Mouse (Mus musculus) liver, embryonic 12.5 days (tissue): ENCODE results near the gene Lin7b. TPM values are rescaled to one million over a fixed set of nuclear protein-coding genes. Genes with fewer than 3 reads are reported as not detected.

Source experiments
- ATAC-seq: fragments of 200-750 bp; cut with Nextera tagmentation; 2 replicates; pipeline ENCODE4 v1.8.0; 2017; ENCODE audit warnings: moderate number of reproducible peaks, mild to moderate bottlenecking, moderate library complexity
- H3K27ac ChIP-seq: fragments of 300-500 bp; sonication (generic); 2 replicates; pipeline ENCODE4 v1.5.1; 2016; ENCODE audit warnings: mild to moderate bottlenecking
- H3K27me3 ChIP-seq: fragments of 300-500 bp; sonication (generic); replicated peaks from 2 replicates; pipeline ENCODE4 v1.6.1; 2016; ENCODE audit warnings: mild to moderate bottlenecking, moderate library complexity
- H3K36me3 ChIP-seq: fragments of 300-500 bp; sonication (generic); 2 replicates; pipeline ENCODE4 v1.6.1; 2016; ENCODE audit warnings: mild to moderate bottlenecking, moderate library complexity
- H3K4me1 ChIP-seq: fragments of 300-500 bp; sonication (generic); 2 replicates; pipeline ENCODE4 v1.6.1; 2016
- H3K4me2 ChIP-seq: fragments of 300-500 bp; sonication (generic); 2 replicates; pipeline ENCODE4 v1.6.1; 2016; ENCODE audit warnings: mild to moderate bottlenecking, moderate library complexity
- H3K4me3 ChIP-seq: fragments of 300-500 bp; sonication (generic); 2 replicates; pipeline ENCODE4 v1.5.1; 2016; ENCODE audit warnings: mild to moderate bottlenecking, moderate library complexity
- H3K9ac ChIP-seq: fragments of 300-500 bp; sonication (generic); 2 replicates; pipeline ENCODE4 v1.6.1; 2016; ENCODE audit warnings: mild to moderate bottlenecking, moderate library complexity
- H3K9me3 ChIP-seq: fragments of 300-500 bp; sonication (generic); replicated peaks from 2 replicates; pipeline ENCODE4 v1.6.1; 2016; ENCODE audit warnings: mild to moderate bottlenecking, moderate library complexity
- WGBS: fragments of 180-500 bp; shearing (Covaris S2); methylation state at CpG from one replicate; pipeline ENCODE4 v1.1.7; 2016; ENCODE audit not compliant: insufficient replicate concordance; 5-methylcytosine and 5-hydroxymethylcytosine counted together
- polyA plus RNA-seq: library from polyadenylated mRNA; unstranded; fragments of >200 nt; fragmentation: Nextera tagmentation; extraction: Ambion mirVana; gene quantifications from 2 replicates; pipeline ENCODE4 v1.2.1, GENCODE M21; 2016

Gene Lin7b
- polyA plus RNA-seq, 1 experiment from 2014 or later: 0.38 TPM

- 2% methylated on average over 38 of the region's 39 CpGs for WGBS
- Histone ChIP-seq H3K4me1 (peaks cover 53% of the 10 kb centered on the region), H3K27me3 (peaks cover 67% of the 10 kb centered on the region), H3K9ac (peak overlapping the region; percentile 72), H3K9me3 (no peaks in the 10 kb centered on the region), H3K4me3 (peak overlapping the region; percentile 65), H3K27ac (peak overlapping the region; percentile 46; the same call in 1 of the 2 replicates), H3K4me2 (peak overlapping the region; percentile 96), H3K36me3 (no peaks in the 10 kb centered on the region)
- ATAC-seq: peak; percentile 75
Observed at GRCm38 (mm10) chr7:45339410-45340065, 30.8 kb downstream of the Lin7b start.

GRCm38 (mm10) chr7:45338161-45338911 lies 32.0 kb downstream of the Lin7b start:
- ATAC-seq: no peak
- WGBS: 4% methylated on average over 14 of the region's 14 CpGs
- H3K9ac ChIP-seq: no peak overlapping the region

GRCm38 (mm10) chr7:45337469-45337868 lies 32.9 kb downstream of the Lin7b start:
- no peaks in the 10 kb centered on the region for H3K9me3 ChIP-seq
- no peak overlapping the region for H3K27ac ChIP-seq
- ATAC-seq: no peak
- 14% methylated on average over 4 of the region's 4 CpGs for WGBS
- no peak overlapping the region for H3K9ac ChIP-seq
- peaks cover 79% of the 10 kb centered on the region for H3K27me3 ChIP-seq
- H3K4me3 ChIP-seq: no peak overlapping the region
- no peaks in the 10 kb centered on the region for H3K36me3 ChIP-seq
- peaks cover 74% of the 10 kb centered on the region for H3K4me1 ChIP-seq
- H3K4me2 ChIP-seq: no peak overlapping the region

More at GRCm38 (mm10) chr7:45338161-45338911, 32.0 kb downstream of the Lin7b start:
- Histone ChIP-seq H3K4me2 (peak overlapping the region; percentile 96), H3K27me3 (peaks cover 75% of the 10 kb centered on the region), H3K9me3 (no peaks in the 10 kb centered on the region), H3K36me3 (no peaks in the 10 kb centered on the region), H3K4me3 (no peak overlapping the region), H3K27ac (no peak overlapping the region), H3K4me1 (peaks cover 65% of the 10 kb centered on the region)

- H3K4me2 ChIP-seq: no peak overlapping the region
- no peak for ATAC-seq
- H3K9me3 ChIP-seq: no peaks in the 10 kb centered on the region
- peaks cover 90% of the 10 kb centered on the region for H3K27me3 ChIP-seq
- no peak overlapping the region for H3K9ac ChIP-seq
- no peak overlapping the region for H3K27ac ChIP-seq
- no peak overlapping the region for H3K4me3 ChIP-seq
- peaks cover 66% of the 10 kb centered on the region for H3K4me1 ChIP-seq
- 63% methylated on average over 4 of the region's 4 CpGs for WGBS
- no peaks in the 10 kb centered on the region for H3K36me3 ChIP-seq
Observed at GRCm38 (mm10) chr7:45336319-45336718, 34.1 kb downstream of the Lin7b start.

GRCm38 (mm10) chr7:45335056-45335455 lies 35.3 kb downstream of the Lin7b start, which contains the start of gene Hrc:
Hrc (plus strand) TSS chr7:45335290.
- no peaks in the 10 kb centered on the region for H3K9me3 ChIP-seq
- H3K4me3 ChIP-seq: no peak within 1 kb of the TSS
- H3K9ac ChIP-seq: no peak within 1 kb of the TSS
- 0 out of 2 replicates have a peak within 1 kb of the TSS, but pooled peaks have one; percentile 80 for H3K4me2 ChIP-seq
- no peaks in the 10 kb centered on the region for H3K36me3 ChIP-seq
- WGBS: 29% methylated on average over 5 of the region's 5 CpGs
- peaks cover 86% of the 10 kb centered on the region for H3K27me3 ChIP-seq
- no peak for ATAC-seq
- H3K27ac ChIP-seq: no peak within 1 kb of the TSS
- peaks cover 53% of the 10 kb centered on the region for H3K4me1 ChIP-seq

- H3K4me3 ChIP-seq: no peak overlapping the region
- no peaks in the 10 kb centered on the region for H3K36me3 ChIP-seq
- WGBS: 37% methylated on average over 3 of the region's 3 CpGs
- ATAC-seq: no peak
- no peak overlapping the region for H3K4me2 ChIP-seq
- H3K27ac ChIP-seq: no peak overlapping the region
- peaks cover 49% of the 10 kb centered on the region for H3K4me1 ChIP-seq
- H3K9me3 ChIP-seq: no peaks in the 10 kb centered on the region
- no peak overlapping the region for H3K9ac ChIP-seq
- H3K27me3 ChIP-seq: peaks cover 83% of the 10 kb centered on the region
Observed at GRCm38 (mm10) chr7:45334605-45335004, 35.8 kb downstream of the Lin7b start.

GRCm38 (mm10) chr7:45333431-45333982 lies 36.9 kb downstream of the Lin7b start, which contains the start of gene Trpm4:
Trpm4 (minus strand) TSS chr7:45333780.
- Histone ChIP-seq H3K36me3 (no peaks in the 10 kb centered on the region), H3K4me2 (peak within 1 kb of the TSS; percentile 80), H3K27ac (no peak within 1 kb of the TSS), H3K27me3 (peaks cover 73% of the 10 kb centered on the region), H3K9me3 (no peaks in the 10 kb centered on the region), H3K4me1 (peaks cover 38% of the 10 kb centered on the region), H3K4me3 (peak within 1 kb of the TSS; percentile 57), H3K9ac (peak within 1 kb of the TSS; percentile 60)
- under 1% methylated on average over 38 of the region's 38 CpGs for WGBS
- 0 out of 2 replicates have a peak, but pooled peaks have one; percentile 22 for ATAC-seq

GRCm38 (mm10) chr7:45332685-45333425 lies 37.5 kb downstream of the Lin7b start:
- Histone ChIP-seq H3K27me3 (peaks cover 67% of the 10 kb centered on the region), H3K4me2 (peak overlapping the region; percentile 80), H3K9me3 (no peaks in the 10 kb centered on the region), H3K4me3 (peak overlapping the region; percentile 57), H3K36me3 (no peaks in the 10 kb centered on the region), H3K9ac (peak overlapping the region; percentile 60), H3K4me1 (peaks cover 31% of the 10 kb centered on the region), H3K27ac (no peak overlapping the region)
- ATAC-seq: peak; percentile 16; the same call in 1 of the 2 replicates
- WGBS: 8% methylated on average over 22 of the region's 22 CpGs

GRCm38 (mm10) chr7:45331502-45331901 lies 38.9 kb downstream of the Lin7b start:
- peaks cover 59% of the 10 kb centered on the region for H3K27me3 ChIP-seq
- H3K36me3 ChIP-seq: no peaks in the 10 kb centered on the region
- H3K4me3 ChIP-seq: no peak overlapping the region
- ATAC-seq: no peak
- H3K4me2 ChIP-seq: no peak overlapping the region
- no peaks in the 10 kb centered on the region for H3K9me3 ChIP-seq
- no peak overlapping the region for H3K27ac ChIP-seq
- 71% methylated on average over 6 of the region's 6 CpGs for WGBS
- no peak overlapping the region for H3K9ac ChIP-seq
- H3K4me1 ChIP-seq: peaks cover 27% of the 10 kb centered on the region

- no peak overlapping the region for H3K27ac ChIP-seq
- H3K9ac ChIP-seq: no peak overlapping the region
- H3K4me1 ChIP-seq: peaks cover 17% of the 10 kb centered on the region
- H3K4me2 ChIP-seq: no peak overlapping the region
- ATAC-seq: no peak
- peaks cover 33% of the 10 kb centered on the region for H3K27me3 ChIP-seq
- H3K9me3 ChIP-seq: 0 out of 2 replicates have a peak, but pooled peaks cover 4% of the 10 kb centered on the region
- no peak overlapping the region for H3K4me3 ChIP-seq
- H3K36me3 ChIP-seq: no peaks in the 10 kb centered on the region
- WGBS: 69% methylated on average over 13 of the region's 13 CpGs
Observed at GRCm38 (mm10) chr7:45328841-45329475, 41.4 kb downstream of the Lin7b start.

GRCm38 (mm10) chr7:45325800-45326199 lies 44.6 kb downstream of the Lin7b start:
- Histone ChIP-seq H3K4me1 (no peaks in the 10 kb centered on the region), H3K27me3 (peaks cover 6% of the 10 kb centered on the region), H3K4me3 (no peak overlapping the region), H3K4me2 (no peak overlapping the region), H3K9me3 (0 out of 2 replicates have a peak, but pooled peaks cover 4% of the 10 kb centered on the region), H3K27ac (no peak overlapping the region), H3K36me3 (no peaks in the 10 kb centered on the region), H3K9ac (no peak overlapping the region)
- ATAC-seq: no peak
